Mouse (Mus musculus) ES-E14 (cell line): ENCODE measurements around the gene Ctnnb1.

ENCODE experiments used
- CHD2 ChIP-seq: IDR thresholded peaks from 2 replicates; pipeline ENCODE4 v1.6.1; 2014; ENCODE audit warnings: mild to moderate bottlenecking, low read depth, low read length, inconsistent platforms
- HCFC1 ChIP-seq: IDR thresholded peaks from 2 replicates; pipeline ENCODE4 v1.6.1; 2012; ENCODE audit warnings: low read length, inconsistent platforms, borderline replicate concordance; ENCODE audit not compliant: insufficient read depth
- MAFK ChIP-seq: IDR thresholded peaks from 2 replicates; pipeline ENCODE4 v1.6.1; 2014; ENCODE audit warnings: mild to moderate bottlenecking, low read depth, low read length, inconsistent platforms; ENCODE audit not compliant: insufficient read depth
- ZNF384 ChIP-seq: IDR thresholded peaks from 2 replicates; pipeline ENCODE4 v1.6.1; 2012; ENCODE audit warnings: low read depth, low read length, inconsistent platforms

GRCm38 (mm10) chr9:120926939-120927606 lies 1.9 kb upstream of the Ctnnb1 start:
- TF ChIP-seq MAFK (no peak), HCFC1 (no peak), ZNF384 (no peak), CHD2 (no peak)
